Mouse (Mus musculus) neutrophil, adult 5-6 weeks (primary cell): ENCODE measurements around the gene Edil3. TPM values are rescaled to one million over a fixed set of nuclear protein-coding genes. Genes with fewer than 3 reads are reported as not detected.

Experiments
- ATAC-seq: fragments of 151-379, 151-347 bp; 2 replicates; pipeline ENCODE4 v1.8.0; 2017; ENCODE audit warnings: mild to moderate bottlenecking, moderate TSS enrichment; ENCODE audit not compliant: insufficient number of reproducible peaks, poor library complexity, low FRiP score, severe bottlenecking; ENCODE audit errors: extremely low read depth
- total RNA-seq: library from RNA; stranded (forward); fragments of 200-1000 nt; gene quantifications from 2 replicates; pipeline ENCODE4 v1.2.3, GENCODE M21; 2017

The Edil3 gene
- total RNA-seq, 1 experiment from 2014 or later: 0.47 TPM

- ATAC-seq: no peak
Observed at GRCm38 (mm10) chr13:89175154-89175553, 353.9 kb downstream of the Edil3 start.

GRCm38 (mm10) chr13:89189051-89189450, 367.8 kb downstream of the Edil3 start:
- ATAC-seq: no peak

- no peak for ATAC-seq
Observed at GRCm38 (mm10) chr13:89197019-89197418, 375.7 kb downstream of the Edil3 start.

GRCm38 (mm10) chr13:89199275-89199674, 378.0 kb downstream of the Edil3 start:
- no peak for ATAC-seq

GRCm38 (mm10) chr13:89238104-89238503, 416.8 kb downstream of the Edil3 start:
- ATAC-seq: no peak

DNA sequence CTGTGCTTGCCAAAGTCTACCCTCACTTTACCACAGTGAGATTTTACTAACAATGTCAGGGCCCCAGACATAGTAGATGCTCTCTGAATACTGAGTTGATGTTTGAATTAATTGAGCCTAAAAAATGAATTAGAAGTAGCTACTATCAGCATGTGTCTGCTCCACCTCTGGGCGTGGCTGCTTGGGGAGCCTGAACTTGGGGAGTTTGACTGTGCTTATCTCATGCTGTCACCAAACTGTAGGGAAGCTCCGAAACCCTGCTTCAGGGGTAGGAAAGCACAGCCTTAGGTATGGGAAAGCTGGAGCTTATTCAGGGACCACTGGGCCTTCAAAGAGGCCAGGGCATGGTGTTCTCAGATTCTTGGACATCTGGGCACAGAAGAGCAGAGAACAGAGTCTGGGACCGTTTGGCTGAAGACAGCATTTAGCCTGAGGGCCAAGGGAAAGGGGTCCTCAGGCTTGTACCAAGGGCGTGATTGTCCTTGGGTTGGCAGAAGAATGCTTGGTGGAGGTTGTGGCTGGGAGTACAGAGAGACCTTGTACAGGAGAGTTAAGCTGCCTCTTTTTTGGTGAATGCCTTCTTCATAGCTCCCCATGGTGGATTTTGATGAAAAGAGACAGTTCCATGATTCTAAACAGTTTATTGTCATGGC, 432.8 kb downstream of the Edil3 start:
- ATAC-seq: no peak

DNA sequence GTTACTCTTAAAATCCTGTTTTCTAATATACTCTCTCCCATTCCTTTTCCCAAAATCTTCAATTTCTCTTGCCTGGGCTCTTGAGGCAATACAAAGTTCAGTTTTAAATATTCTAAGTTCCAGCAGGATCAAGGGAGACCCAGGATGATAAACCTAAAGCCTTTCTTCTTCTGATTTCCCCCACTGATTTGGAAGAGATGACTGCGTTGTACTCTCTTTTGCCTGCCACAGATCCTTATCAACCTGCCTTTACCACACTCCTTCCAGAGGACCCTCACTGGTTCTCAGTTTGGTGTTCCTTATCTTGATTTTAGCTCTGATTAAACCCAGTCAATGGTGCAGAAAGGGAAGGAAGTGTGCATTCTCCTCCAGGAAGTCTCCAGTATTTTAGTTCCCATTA, 435.6 kb downstream of the Edil3 start:
- no peak for ATAC-seq

DNA sequence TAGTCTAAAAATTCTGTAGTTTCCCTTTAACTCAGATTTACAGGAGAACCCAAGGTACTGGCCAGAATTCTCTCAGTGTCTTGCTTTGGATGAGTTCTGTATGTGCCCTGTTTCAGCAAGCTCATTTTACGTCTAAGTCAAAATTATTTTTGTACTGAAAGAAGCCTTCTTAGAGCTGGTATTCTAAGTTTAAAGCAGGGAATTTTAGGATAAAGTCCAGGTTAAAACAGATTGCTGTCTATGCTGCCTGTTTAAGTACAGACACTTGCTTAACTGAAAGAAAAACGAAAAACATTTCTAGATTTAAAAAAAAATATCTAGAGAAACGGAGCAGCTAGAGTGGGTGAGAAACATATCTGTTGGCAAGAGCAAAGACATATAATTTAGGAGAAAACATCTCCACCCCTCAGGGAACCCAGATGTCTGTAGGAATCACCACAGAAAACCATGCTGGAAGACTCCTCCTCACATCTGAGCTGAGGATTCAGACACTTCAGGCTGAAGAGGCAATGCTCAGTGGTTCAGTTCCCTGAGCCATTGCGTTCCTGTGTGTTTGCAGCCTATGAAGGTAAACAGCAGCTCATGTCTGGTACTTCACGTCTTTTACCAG, 465.5 kb downstream of the Edil3 start:
- no peak for ATAC-seq

DNA sequence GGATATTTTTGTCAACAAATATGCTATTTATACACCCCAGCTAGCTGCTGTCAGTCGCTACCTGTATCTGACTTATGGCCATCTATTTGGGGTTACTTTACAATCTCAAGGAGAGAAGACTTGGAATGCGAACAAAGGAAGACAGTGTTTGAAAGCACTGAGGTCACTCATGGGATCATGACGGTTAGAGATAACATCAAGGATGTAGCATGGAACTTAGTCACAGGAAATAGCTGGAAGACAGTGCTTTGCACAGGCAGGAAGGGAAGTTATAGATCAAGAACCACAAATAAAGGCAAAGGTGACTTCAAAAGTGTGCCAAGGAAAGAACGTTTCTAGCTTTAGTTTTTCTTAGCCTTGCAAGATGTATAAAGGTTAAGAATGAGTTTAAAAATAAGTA, 466.9 kb downstream of the Edil3 start:
- ATAC-seq: no peak

- ATAC-seq: no peak
Observed at GRCm38 (mm10) chr13:89321155-89321554, 499.9 kb downstream of the Edil3 start.

GRCm38 (mm10) chr13:89324282-89324681, 503.0 kb downstream of the Edil3 start:
- ATAC-seq: no peak

DNA sequence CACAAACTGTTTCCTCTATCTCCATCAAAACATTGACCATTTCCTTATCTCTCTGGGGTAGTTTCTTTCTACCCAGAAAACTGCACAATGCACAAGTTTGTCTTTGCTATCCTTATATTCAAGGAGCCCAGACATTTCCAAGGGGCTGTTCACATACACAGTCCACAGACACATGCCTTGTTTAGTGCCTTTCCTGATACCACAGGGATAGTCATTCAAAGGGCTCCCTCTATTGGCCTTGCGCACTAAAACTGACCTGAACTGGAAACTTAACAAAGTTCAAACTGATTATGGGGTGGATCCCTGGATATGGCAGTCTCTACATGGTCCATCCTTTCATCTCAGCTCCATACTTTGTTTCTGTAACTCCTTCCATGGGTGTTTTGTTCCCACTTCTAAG, 513.2 kb downstream of the Edil3 start:
- no peak for ATAC-seq

DNA sequence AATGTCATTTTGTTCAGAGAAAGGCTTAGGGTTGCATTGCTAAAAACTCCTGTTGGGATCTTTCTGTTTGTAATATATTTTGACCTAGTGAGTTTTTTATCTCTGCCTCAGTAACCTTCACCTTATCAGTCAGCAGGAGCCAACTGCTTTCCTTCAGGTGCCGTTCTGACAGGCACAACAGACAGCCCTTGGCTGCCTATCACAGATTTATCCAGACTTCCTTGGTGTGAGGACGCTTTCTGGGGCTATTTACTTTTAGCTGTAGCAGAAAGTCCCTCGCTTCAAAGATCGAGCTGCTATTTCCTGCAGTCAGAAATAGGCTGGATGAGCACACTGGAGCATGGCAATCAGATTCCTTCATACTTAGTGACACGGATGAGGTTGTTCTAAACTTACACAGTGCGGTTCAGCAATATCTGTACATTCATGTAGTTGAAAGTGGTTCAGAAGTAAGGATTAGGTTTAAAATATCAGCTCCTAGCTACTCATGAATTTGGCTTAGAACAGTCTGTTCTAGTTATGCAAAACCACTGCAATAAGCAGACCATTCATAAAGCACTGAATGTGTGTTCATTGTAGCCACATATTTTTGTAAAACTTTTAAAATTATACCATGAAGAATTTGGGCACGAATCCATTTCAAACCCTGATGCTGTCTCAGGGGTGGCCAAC, 514.8 kb downstream of the Edil3 start:
- no peak for ATAC-seq

GRCm38 (mm10) chr13:89339055-89339454, 517.8 kb downstream of the Edil3 start:
- no peak for ATAC-seq

DNA sequence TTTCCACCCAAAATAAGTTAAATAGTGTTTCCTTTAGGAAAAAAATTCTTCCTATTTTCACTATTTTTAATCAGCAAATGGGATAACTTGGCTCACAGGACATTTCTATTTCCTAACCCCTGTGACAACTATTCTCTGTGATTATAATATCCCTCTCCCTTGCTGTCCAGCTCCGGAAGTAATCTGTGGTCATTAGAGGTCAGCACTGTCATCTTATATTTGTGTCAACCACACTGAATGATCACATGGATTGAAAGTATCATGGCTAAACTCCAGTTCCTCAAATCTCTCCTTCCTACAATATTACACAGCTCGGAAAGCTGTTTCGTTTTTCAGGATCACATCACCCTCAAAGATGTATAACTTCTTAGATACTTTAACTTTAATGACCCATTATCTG, 518.5 kb downstream of the Edil3 start:
- no peak for ATAC-seq

GRCm38 (mm10) chr13:89355234-89355633, 534.0 kb downstream of the Edil3 start:
- ATAC-seq: no peak

DNA sequence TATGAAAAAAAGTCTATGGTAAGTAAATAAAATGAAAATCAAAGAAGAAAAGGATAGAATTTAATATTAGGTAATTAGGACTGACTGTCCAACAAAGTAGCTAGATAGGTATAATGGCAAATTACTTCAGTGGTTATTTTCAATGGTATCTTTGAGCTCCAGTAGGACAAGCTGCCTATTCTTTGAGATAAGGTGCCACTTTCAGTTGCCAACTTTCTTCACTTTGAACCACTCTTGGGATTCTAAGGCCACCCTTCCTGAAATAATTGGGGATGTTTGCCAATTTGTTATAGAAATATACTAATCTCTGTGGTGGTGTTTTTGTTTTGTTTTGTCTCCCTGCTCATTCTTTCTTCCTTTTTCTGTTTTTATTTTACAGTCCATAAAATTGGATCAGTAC, 537.1 kb downstream of the Edil3 start:
- ATAC-seq: no peak

GRCm38 (mm10) chr13:89362274-89362673, 541.0 kb downstream of the Edil3 start:
- no peak for ATAC-seq

DNA sequence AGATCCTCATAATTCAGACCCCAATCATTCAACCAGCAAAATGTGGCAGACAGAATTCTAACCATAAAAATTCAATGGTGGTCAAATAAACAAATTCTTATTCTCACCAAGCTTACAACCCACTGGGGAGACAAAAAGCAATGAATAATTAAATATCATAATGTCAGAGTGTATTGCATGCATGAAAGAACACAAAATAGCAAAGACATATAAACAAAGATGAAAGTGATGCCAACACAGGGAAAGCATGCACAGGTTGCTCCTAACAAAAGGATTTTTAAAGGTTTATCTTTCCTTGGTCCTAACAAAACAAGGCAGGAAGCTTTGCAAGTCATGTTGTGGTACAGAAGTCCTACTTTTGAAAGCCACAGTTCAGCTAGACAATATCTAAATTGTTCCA, 550.0 kb downstream of the Edil3 start:
- ATAC-seq: no peak

DNA sequence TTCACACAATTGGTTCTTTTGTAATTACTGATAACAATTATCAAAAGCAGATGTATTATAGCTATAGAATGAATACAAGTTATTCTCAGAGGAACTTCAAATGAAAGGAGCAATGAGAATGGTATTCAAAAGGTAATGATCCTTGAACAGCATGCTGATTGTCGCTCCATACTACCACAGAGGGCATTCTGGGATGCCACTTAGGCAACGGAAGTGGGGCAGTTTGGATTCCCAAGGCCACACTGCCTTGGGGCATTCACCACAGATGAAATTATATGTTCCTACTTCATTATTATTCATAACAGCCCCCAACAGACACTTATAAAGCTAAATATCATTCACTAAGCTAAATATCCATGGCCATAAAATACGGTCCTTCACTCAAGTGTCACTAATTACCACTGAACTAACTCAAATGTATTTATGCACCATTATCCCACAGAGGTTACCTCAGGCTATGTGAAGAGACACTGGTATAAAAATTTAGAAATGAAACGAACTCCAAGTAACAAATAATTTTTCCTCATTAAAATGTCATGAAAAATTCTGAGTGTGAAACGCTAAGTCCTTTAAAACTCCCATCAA, 550.5 kb downstream of the Edil3 start:
- ATAC-seq: no peak
